Mouse (Mus musculus): ENCODE results near the gene Sorl1. TPM values are rescaled to one million over a fixed set of nuclear protein-coding genes. Genes with fewer than 3 reads are reported as not detected.

Sorl1 gene
- polyA plus RNA-seq, 1 experiment from 2014 or later: 7.6 TPM

DNA sequence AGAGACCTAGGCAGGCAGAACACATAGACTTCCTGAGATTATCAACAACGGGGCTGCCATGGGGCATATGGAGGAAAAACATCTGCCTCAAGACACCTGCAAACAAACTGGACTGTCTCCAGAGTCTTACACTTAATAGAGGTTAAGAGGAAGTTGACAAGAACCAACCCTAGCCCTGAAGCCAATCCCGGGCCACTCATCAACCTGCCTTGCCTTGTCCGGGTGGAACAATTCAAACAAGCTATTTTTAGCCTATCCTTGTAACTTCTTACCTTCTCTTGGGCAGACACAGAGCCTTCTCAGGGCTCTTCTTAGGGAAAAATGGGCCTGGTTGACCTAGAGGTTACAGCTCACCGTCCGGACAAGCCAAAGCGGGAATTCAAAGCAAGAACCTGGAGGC is 22.1 kb downstream of the Sorl1 start:
- ATAC-seq (ENCODE audit: low FRiP score) (no peak), DNase-seq (ENCODE audit: low spot score) (no peak)
- no peak overlapping the region for H3K9ac ChIP-seq (ENCODE audit: low read depth, low read length)
- H3K27ac ChIP-seq (ENCODE audit: low read depth, low read length): no peak overlapping the region
- no peak overlapping the region for H3K4me3 ChIP-seq (ENCODE audit: low read depth, low read length)
- H3K4me1 ChIP-seq (replicated peaks; ENCODE audit: control insufficient read depth, insufficient read depth, low read length): no peaks in the 10 kb centered on the region
- 89% methylated on average over 6 of the region's 6 CpGs for WGBS
- no peak overlapping the region for H3K4me2 ChIP-seq (replicated peaks; ENCODE audit: low read depth, low read length)
- H3K36me3 ChIP-seq (ENCODE audit: control insufficient read depth, insufficient read depth, low read length): no peaks in the 10 kb centered on the region
- no peaks in the 10 kb centered on the region for H3K9me3 ChIP-seq (ENCODE audit: control insufficient read depth, low read length)
- H3K27me3 ChIP-seq (ENCODE audit: control insufficient read depth, insufficient read depth, low read length): no peaks in the 10 kb centered on the region

DNA sequence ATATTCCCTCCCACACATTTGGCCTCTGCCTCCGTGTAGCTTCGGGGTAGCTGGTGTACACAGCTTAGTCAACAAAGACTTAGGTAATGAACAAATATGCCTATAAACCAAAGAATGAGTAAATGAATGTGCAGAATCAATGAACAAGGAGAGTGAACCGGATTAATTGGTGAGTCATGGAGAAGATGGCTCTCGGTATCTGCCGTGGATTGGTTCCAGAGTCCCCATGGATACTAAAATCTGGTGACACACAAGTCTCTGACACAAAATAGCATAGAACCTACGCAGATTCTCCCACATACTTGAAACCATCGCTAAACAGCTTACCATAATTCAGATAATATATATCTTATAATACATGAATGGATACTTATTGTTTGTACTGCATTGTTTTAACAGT is 22.8 kb downstream of the Sorl1 start:
- no peak overlapping the region for H3K4me3 ChIP-seq (ENCODE audit: low read depth, low read length)
- no peak overlapping the region for H3K4me2 ChIP-seq (replicated peaks; ENCODE audit: low read depth, low read length)
- no peak overlapping the region for H3K27ac ChIP-seq (ENCODE audit: low read depth, low read length)
- no peaks in the 10 kb centered on the region for H3K9me3 ChIP-seq (ENCODE audit: control insufficient read depth, low read length)
- no peaks in the 10 kb centered on the region for H3K4me1 ChIP-seq (replicated peaks; ENCODE audit: control insufficient read depth, insufficient read depth, low read length)
- no peaks in the 10 kb centered on the region for H3K36me3 ChIP-seq (ENCODE audit: control insufficient read depth, insufficient read depth, low read length)
- no peaks in the 10 kb centered on the region for H3K27me3 ChIP-seq (ENCODE audit: control insufficient read depth, insufficient read depth, low read length)
- no peak for ATAC-seq (ENCODE audit: low FRiP score)
- DNase-seq (ENCODE audit: low spot score): no peak
- H3K9ac ChIP-seq (ENCODE audit: low read depth, low read length): no peak overlapping the region
- WGBS: 91% methylated on average over 7 of the region's 7 CpGs

DNA sequence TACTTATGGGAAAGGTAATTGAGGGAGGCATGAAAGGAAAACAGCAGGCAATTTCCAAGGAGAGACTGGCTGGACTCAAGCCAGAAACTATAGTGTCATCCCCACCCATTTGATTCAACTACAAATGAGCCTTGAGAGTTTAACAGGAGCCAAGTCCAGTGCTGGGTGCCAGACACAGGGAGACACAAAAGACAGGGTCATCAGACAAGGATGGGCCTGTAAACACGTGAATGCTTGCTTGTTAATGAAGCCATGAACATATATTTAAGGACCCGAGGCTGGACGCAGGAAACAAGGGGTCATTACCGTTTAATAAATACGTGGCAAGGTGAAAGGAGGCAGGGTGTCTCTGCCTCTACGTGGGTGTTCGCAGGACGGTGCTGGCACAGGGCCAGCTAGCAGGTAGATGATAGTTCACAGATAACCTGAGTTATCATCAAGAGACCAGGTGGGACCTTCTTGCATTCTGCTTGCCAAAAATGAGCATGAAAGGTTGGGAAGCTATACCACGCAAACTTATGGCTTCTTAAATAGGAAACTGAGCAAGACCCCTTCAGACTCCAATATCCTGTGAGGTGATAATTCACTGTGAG is 23.4 kb downstream of the Sorl1 start:
- ATAC-seq (ENCODE audit: low FRiP score): no peak
- Histone ChIP-seq H3K4me3 (ENCODE audit: low read depth, low read length) (no peak overlapping the region), H3K4me2 (replicated peaks; ENCODE audit: low read depth, low read length) (no peak overlapping the region), H3K27ac (ENCODE audit: low read depth, low read length) (no peak overlapping the region), H3K27me3 (ENCODE audit: control insufficient read depth, insufficient read depth, low read length) (no peaks in the 10 kb centered on the region), H3K9me3 (ENCODE audit: control insufficient read depth, low read length) (no peaks in the 10 kb centered on the region), H3K36me3 (ENCODE audit: control insufficient read depth, insufficient read depth, low read length) (no peaks in the 10 kb centered on the region), H3K9ac (ENCODE audit: low read depth, low read length) (no peak overlapping the region), H3K4me1 (replicated peaks; ENCODE audit: control insufficient read depth, insufficient read depth, low read length) (no peaks in the 10 kb centered on the region)
- WGBS: 90% methylated on average over 9 of the region's 9 CpGs
- no peak for DNase-seq (ENCODE audit: low spot score)

GRCm38 (mm10) chr9:42098474-42099121 is 25.5 kb downstream of the Sorl1 start:
- ATAC-seq (ENCODE audit: low FRiP score): no peak
- Histone ChIP-seq H3K4me2 (replicated peaks; ENCODE audit: low read depth, low read length) (no peak overlapping the region), H3K9ac (ENCODE audit: low read depth, low read length) (no peak overlapping the region), H3K4me1 (replicated peaks; ENCODE audit: control insufficient read depth, insufficient read depth, low read length) (no peaks in the 10 kb centered on the region), H3K27me3 (ENCODE audit: control insufficient read depth, insufficient read depth, low read length) (no peaks in the 10 kb centered on the region), H3K4me3 (ENCODE audit: low read depth, low read length) (no peak overlapping the region), H3K9me3 (ENCODE audit: control insufficient read depth, low read length) (no peaks in the 10 kb centered on the region), H3K36me3 (ENCODE audit: control insufficient read depth, insufficient read depth, low read length) (no peaks in the 10 kb centered on the region), H3K27ac (ENCODE audit: low read depth, low read length) (no peak overlapping the region)
- DNase-seq (ENCODE audit: low spot score): no peak
- WGBS: 87% methylated on average over 5 of the region's 5 CpGs

DNA sequence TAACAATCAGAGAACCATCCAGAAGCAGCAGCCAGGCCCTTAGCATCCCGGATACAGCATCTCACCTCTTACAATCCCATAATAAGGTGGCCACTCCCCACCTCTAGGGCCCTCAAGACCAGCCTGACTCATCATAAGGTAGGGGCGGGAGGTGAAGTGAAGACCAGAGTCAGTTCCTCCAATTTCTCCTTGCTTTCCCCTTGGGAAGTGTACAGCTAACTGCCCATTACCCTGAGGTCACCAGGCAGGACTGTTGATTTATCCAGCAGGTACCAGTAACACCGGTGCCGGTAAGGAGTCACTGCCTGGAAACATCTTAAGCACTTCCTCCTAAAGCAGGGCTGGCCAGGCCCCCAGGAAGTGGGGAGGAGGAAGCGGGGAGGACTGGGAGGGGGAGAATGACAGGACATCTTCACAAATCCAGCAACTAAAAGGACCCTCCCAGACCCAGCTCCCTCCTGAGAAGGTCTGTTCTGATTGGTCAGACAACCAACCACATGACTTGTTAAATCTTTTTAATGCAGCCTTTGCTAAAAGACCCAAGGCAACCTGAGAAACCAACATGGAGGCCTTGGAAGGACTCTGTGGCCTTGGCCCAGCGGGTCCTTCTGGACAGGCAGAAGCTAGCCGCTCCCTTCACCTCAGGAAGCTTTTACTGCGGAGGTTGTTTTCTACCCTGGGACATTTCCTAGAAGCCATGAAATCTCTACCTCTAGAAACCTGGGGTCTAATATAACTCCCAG is 26.2 kb downstream of the Sorl1 start:
- Histone ChIP-seq H3K27me3 (ENCODE audit: control insufficient read depth, insufficient read depth, low read length) (no peaks in the 10 kb centered on the region), H3K27ac (ENCODE audit: low read depth, low read length) (no peak overlapping the region), H3K4me3 (ENCODE audit: low read depth, low read length) (no peak overlapping the region), H3K36me3 (ENCODE audit: control insufficient read depth, insufficient read depth, low read length) (no peaks in the 10 kb centered on the region), H3K9ac (ENCODE audit: low read depth, low read length) (no peak overlapping the region), H3K4me1 (replicated peaks; ENCODE audit: control insufficient read depth, insufficient read depth, low read length) (no peaks in the 10 kb centered on the region), H3K4me2 (replicated peaks; ENCODE audit: low read depth, low read length) (no peak overlapping the region), H3K9me3 (ENCODE audit: control insufficient read depth, low read length) (no peaks in the 10 kb centered on the region)
- ATAC-seq (ENCODE audit: low FRiP score): no peak
- no peak for DNase-seq (ENCODE audit: low spot score)
- 91% methylated on average over 8 of the region's 8 CpGs for WGBS

DNA sequence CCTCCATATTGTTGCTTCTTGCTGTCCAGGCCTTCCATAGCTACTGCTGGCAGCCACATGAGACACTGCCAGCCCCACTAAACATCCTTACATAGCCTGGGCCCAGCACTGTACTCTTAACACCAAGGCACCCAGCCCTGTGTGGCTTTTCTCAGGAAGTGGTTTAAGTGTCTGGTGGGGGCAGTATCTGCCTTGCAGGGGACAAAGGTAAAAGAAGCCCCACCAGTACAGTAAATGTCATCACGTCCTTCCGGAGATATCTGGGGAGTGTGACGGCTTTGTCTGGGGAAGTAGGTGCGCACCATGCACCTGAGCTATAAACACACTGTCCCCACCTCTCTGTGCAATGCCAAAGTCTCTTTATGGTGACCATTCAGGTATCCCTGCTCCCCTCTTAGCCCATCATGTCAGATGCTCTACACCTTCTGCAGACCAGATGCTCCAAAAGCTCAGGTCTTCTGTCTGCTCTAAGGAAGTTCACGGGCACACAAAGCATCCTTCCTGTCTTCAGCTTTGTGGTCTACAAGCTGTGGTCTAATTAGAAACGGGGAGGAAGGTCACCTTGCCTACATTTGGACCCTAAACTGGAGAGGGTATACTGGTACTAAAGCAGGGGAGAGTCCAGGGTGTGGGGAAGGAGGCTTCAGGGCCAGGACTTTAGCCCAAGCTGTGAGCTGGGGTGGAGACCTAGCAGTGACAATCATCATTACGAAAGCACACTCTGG is 26.9 kb downstream of the Sorl1 start:
- Histone ChIP-seq H3K4me3 (ENCODE audit: low read depth, low read length) (no peak overlapping the region), H3K27me3 (ENCODE audit: control insufficient read depth, insufficient read depth, low read length) (no peaks in the 10 kb centered on the region), H3K36me3 (ENCODE audit: control insufficient read depth, insufficient read depth, low read length) (no peaks in the 10 kb centered on the region), H3K4me2 (replicated peaks; ENCODE audit: low read depth, low read length) (no peak overlapping the region), H3K27ac (ENCODE audit: low read depth, low read length) (no peak overlapping the region), H3K9ac (ENCODE audit: low read depth, low read length) (no peak overlapping the region), H3K9me3 (ENCODE audit: control insufficient read depth, low read length) (no peaks in the 10 kb centered on the region), H3K4me1 (replicated peaks; ENCODE audit: control insufficient read depth, insufficient read depth, low read length) (no peaks in the 10 kb centered on the region)
- DNase-seq (ENCODE audit: low spot score) (no peak), ATAC-seq (ENCODE audit: low FRiP score) (no peak)
- WGBS: 90% methylated on average over 7 of the region's 7 CpGs

- H3K9me3 ChIP-seq (ENCODE audit: control insufficient read depth, low read length): no peaks in the 10 kb centered on the region
- no peaks in the 10 kb centered on the region for H3K4me1 ChIP-seq (replicated peaks; ENCODE audit: control insufficient read depth, insufficient read depth, low read length)
- H3K4me3 ChIP-seq (ENCODE audit: low read depth, low read length): no peak overlapping the region
- H3K36me3 ChIP-seq (ENCODE audit: control insufficient read depth, insufficient read depth, low read length): no peaks in the 10 kb centered on the region
- H3K27me3 ChIP-seq (ENCODE audit: control insufficient read depth, insufficient read depth, low read length): no peaks in the 10 kb centered on the region
- no peak overlapping the region for H3K27ac ChIP-seq (ENCODE audit: low read depth, low read length)
- DNase-seq (ENCODE audit: low spot score): no peak
- no peak overlapping the region for H3K4me2 ChIP-seq (replicated peaks; ENCODE audit: low read depth, low read length)
- 81% methylated on average over 11 of the region's 11 CpGs for WGBS
- ATAC-seq (ENCODE audit: low FRiP score): no peak
- H3K9ac ChIP-seq (ENCODE audit: low read depth, low read length): no peak overlapping the region
Measured at GRCm38 (mm10) chr9:42094752-42095151, 29.3 kb downstream of the Sorl1 start.

- DNase-seq (ENCODE audit: low spot score): no peak
- Histone ChIP-seq H3K4me3 (ENCODE audit: low read depth, low read length) (no peak overlapping the region), H3K27ac (ENCODE audit: low read depth, low read length) (no peak overlapping the region), H3K4me2 (replicated peaks; ENCODE audit: low read depth, low read length) (no peak overlapping the region), H3K27me3 (ENCODE audit: control insufficient read depth, insufficient read depth, low read length) (no peaks in the 10 kb centered on the region), H3K9me3 (ENCODE audit: control insufficient read depth, low read length) (no peaks in the 10 kb centered on the region), H3K4me1 (replicated peaks; ENCODE audit: control insufficient read depth, insufficient read depth, low read length) (no peaks in the 10 kb centered on the region), H3K36me3 (ENCODE audit: control insufficient read depth, insufficient read depth, low read length) (no peaks in the 10 kb centered on the region), H3K9ac (ENCODE audit: low read depth, low read length) (no peak overlapping the region)
- WGBS: 87% methylated on average over 7 of the region's 7 CpGs
- no peak for ATAC-seq (ENCODE audit: low FRiP score)
Measured at GRCm38 (mm10) chr9:42094028-42094551, 30.0 kb downstream of the Sorl1 start.
